Comparison of ENCODE assay signal across 8 mouse cellular contexts in the genomic region with DNA sequence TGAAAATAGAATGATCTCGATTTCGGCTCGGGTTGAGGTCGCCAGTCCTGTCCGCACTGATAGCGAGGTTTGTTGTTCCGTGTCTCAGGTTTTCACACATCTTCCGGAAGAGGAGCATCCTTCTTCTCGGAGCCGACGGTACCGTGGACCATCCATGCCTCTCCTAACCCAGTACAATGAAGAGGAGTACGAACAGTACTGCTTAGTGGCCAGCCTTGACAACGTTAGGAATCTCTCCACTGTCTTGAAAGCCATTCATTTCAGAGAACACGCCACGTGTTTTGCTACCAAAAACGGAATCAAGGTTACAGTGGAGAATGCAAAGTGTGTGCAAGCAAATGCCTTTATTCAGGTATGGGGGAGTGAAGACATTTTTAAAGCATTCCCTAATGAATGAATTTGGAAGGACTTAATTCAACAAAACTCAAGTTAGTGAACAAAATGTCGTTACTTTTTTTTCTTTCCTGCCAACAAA. TPM values are rescaled to one million over a fixed set of nuclear protein-coding genes. Genes with fewer than 3 reads are reported as not detected.
DNase-seq lines count a peak whose midpoint lies in the region; ATAC-seq and TF ChIP-seq lines count a peak whose summit lies in the region.

No protein-coding gene starts in this region.

- in situ Hi-C loops in CH12.LX (cut with MboI; ENCODE audit: low pct_ligation_motif_present, low pct_unique_long_range_greater_than_20kb, low sequenced_read_pairs), result loop anchor here (25.0 kb wide), 1 partner anchor 901 kb away; a partner anchor contains a TSS

- no peaks in the 10 kb centered on the region for H3K27me3 ChIP-seq in CH12.LX (replicated peaks)
- H3K27me3 ChIP-seq in forebrain, embryonic 14.5 days (replicated peaks; ENCODE audit: control insufficient read depth, insufficient read depth, low read length), result no peaks in the 10 kb centered on the region
- no peaks in the 10 kb centered on the region for H3K27me3 ChIP-seq in liver, embryonic 16.5 days (ENCODE audit: control insufficient read depth, insufficient read depth, low read depth, low read length)

- H3K9ac ChIP-seq in CH12.LX (ENCODE audit: insufficient read depth, low read depth), result peak overlapping the region; percentile 86
- peak overlapping the region; percentile 80 for H3K9ac ChIP-seq in forebrain, embryonic 14.5 days (ENCODE audit: low read length)
- peak overlapping the region; percentile 87 for H3K9ac ChIP-seq in liver, embryonic 16.5 days (ENCODE audit: low read depth, low read length)

- 2% methylated on average over 18 of the region's 18 CpGs for WGBS in forebrain, embryonic 14.5 days
- under 1% methylated on average over 18 of the region's 18 CpGs for WGBS in liver, embryonic 16.5 days (ENCODE audit: insufficient replicate concordance)

- TF ChIP-seq POLR2A in CH12.LX (IDR thresholded peaks at IDR 0.05; ENCODE audit: low read depth, low read length), result no peak

- peaks cover 54% of the 10 kb centered on the region for H3K79me2 ChIP-seq in CH12.LX (replicated peaks; ENCODE audit: control insufficient read depth, extremely low read depth, insufficient read depth, poor library complexity, severe bottlenecking)

- peaks cover 0 to 47% of the 10 kb centered on the region in 2 experiments; a peak in 3 of 4 replicates for H3K4me1 ChIP-seq in CH12.LX (ENCODE audit: control insufficient read depth in 1 of 2, insufficient read depth in 2 of 2)
- peaks cover 14% of the 10 kb centered on the region for H3K4me1 ChIP-seq in forebrain, embryonic 14.5 days (ENCODE audit: control insufficient read depth, insufficient read depth, low read length)
- peaks cover 10% of the 10 kb centered on the region for H3K4me1 ChIP-seq in liver, embryonic 16.5 days (ENCODE audit: control insufficient read depth, low read depth, low read length)

- dilution Hi-C loops in CH12.LX (cut with MboI; ENCODE audit: extremely low pct_ligation_motif_present, extremely low pct_unique_long_range_greater_than_20kb, low sequenced_read_pairs), result no loop called here

- DNase-seq in gastrocnemius, adult 2 months, result no peak
- DNase-seq in gastrocnemius, adult 8-10 months (ENCODE audit: low spot score in 2 of 2), result no peak
- peak; percentile 29 for DNase-seq in CH12.LX (ENCODE audit: extremely low read depth)
- no peak for DNase-seq in forebrain, embryonic 14.5 days (ENCODE audit: low spot score)
- no peak for DNase-seq in gastrocnemius, postnatal 4 days (ENCODE audit: low spot score in 2 of 2)
- DNase-seq in spleen, postnatal 36 days (ENCODE audit: low spot score in 2 of 2), result no peak
- DNase-seq in frontal cortex, adult 2 months (ENCODE audit: extremely low spot score in 1 of 2, low spot score in 1 of 2), result no peak

- no peaks in the 10 kb centered on the region for H3K9me3 ChIP-seq in CH12.LX (replicated peaks; ENCODE audit: low read length)
- H3K9me3 ChIP-seq in forebrain, embryonic 14.5 days (replicated peaks; ENCODE audit: control insufficient read depth, low read length), result no peaks in the 10 kb centered on the region
- no peaks in the 10 kb centered on the region for H3K9me3 ChIP-seq in liver, embryonic 16.5 days (replicated peaks; ENCODE audit: control insufficient read depth, low read length)

- intact Hi-C loops in gastrocnemius, adult 2 months (cut with DNase I), result loop anchor here (5.0 to 10.0 kb wide), 3 partner anchors 228 to 908 kb away; a partner anchor contains a TSS

- peak overlapping the region; percentile 82; the same call in 1 of the 2 replicates for H3K4me2 ChIP-seq in CH12.LX (ENCODE audit: insufficient read depth, low read depth, poor library complexity, severe bottlenecking)
- peak overlapping the region; percentile 62 for H3K4me2 ChIP-seq in forebrain, embryonic 14.5 days (ENCODE audit: low read length)
- H3K4me2 ChIP-seq in liver, embryonic 16.5 days (ENCODE audit: low read depth, low read length), result peak overlapping the region; percentile 87

- TF ChIP-seq EP300 in CH12.LX (IDR thresholded peaks at IDR 0.05; ENCODE audit: low read length), result no peak

- H3K4me3 ChIP-seq in gastrocnemius, adult 2 months, result peak overlapping the region; percentile 80
- peak overlapping the region; percentile 75 to 99 (median 97) for H3K4me3 ChIP-seq in CH12.LX (replicated peaks in 1 of 3; ENCODE audit: low read depth in 2 of 3, low read length in 2 of 3, poor library complexity in 1 of 3)
- H3K4me3 ChIP-seq in forebrain, embryonic 14.5 days (ENCODE audit: low read depth, low read length), result peak overlapping the region; percentile 75
- H3K4me3 ChIP-seq in liver, embryonic 16.5 days (ENCODE audit: low read depth, low read length), result peak overlapping the region; percentile 87

- peaks cover 39 to 54% of the 10 kb centered on the region in 2 experiments for H3K36me3 ChIP-seq in CH12.LX (replicated peaks in 1 of 2; ENCODE audit: control insufficient read depth in 1 of 2, insufficient read depth in 1 of 2, low read length in 1 of 2)
- H3K36me3 ChIP-seq in forebrain, embryonic 14.5 days (ENCODE audit: control insufficient read depth, insufficient read depth, low read length), result peaks cover 27% of the 10 kb centered on the region
- peaks cover 15% of the 10 kb centered on the region for H3K36me3 ChIP-seq in liver, embryonic 16.5 days (ENCODE audit: control insufficient read depth, insufficient read depth)

- ATAC-seq in forebrain, embryonic 14.5 days, result peak; percentile 54
- ATAC-seq in liver, embryonic 16.5 days (ENCODE audit: low read depth), result peak; percentile 16

- no peak for TF ChIP-seq CTCF in gastrocnemius, adult 2 months (IDR thresholded peaks at IDR 0.05)
- no peak for TF ChIP-seq CTCF in CH12.LX (conservative IDR thresholded peaks at IDR 0.05 in 1 of 2, IDR thresholded peaks at IDR 0.05 in 1 of 2; ENCODE audit: low read depth in 2 of 2, low read length in 2 of 2)

- TF ChIP-seq RAD21 in CH12.LX (IDR thresholded peaks at IDR 0.05; ENCODE audit: low read depth, low read length), result no peak

- H3K27ac ChIP-seq in gastrocnemius, adult 2 months, result peak overlapping the region; percentile 95
- peak overlapping the region; percentile 49; the same call in 1 of the 2 replicates for H3K27ac ChIP-seq in CH12.LX (ENCODE audit: insufficient read depth, low read depth)
- peak overlapping the region; percentile 64; the same call in 1 of the 2 replicates for H3K27ac ChIP-seq in forebrain, embryonic 14.5 days (ENCODE audit: low read depth, low read length)
- H3K27ac ChIP-seq in liver, embryonic 16.5 days (ENCODE audit: low read length), result peak overlapping the region; percentile 70

TF ChIP-seq in CH12.LX, 34 proteins besides CTCF, POLR2A, EP300 and RAD21:
- TF ChIP-seq MAX (IDR thresholded peaks at IDR 0.05; ENCODE audit: low read length) (peak; percentile 74), ZNF384 (IDR thresholded peaks at IDR 0.05; ENCODE audit: low read depth, low read length) (no peak), ZC3H11A (IDR thresholded peaks at IDR 0.05; ENCODE audit: low read depth, low read length) (no peak), HCFC1 (IDR thresholded peaks at IDR 0.05; ENCODE audit: low read depth, low read length) (no peak), MYC (IDR thresholded peaks at IDR 0.05; ENCODE audit: low read depth, low read length) (peak; percentile 79), NELFE (IDR thresholded peaks at IDR 0.05; ENCODE audit: low read depth, low read length) (no peak), CHD2 (IDR thresholded peaks at IDR 0.05; ENCODE audit: low read length) (no peak; the same call in 1 of the 2 replicates)
TF ChIP-seq in CH12.LX: peak in this region for 2.

RNA-seq across cellular contexts. Expression of a gene that starts 0.6 kb away (rescaled TPM):
- total RNA-seq in gastrocnemius, adult 2 months (2021), result 1 to 10 TPM; 4.6 to 7.0 TPM
- 1 to 10 TPM; 3.9 to 7.2 (median 5.7) TPM for total RNA-seq in gastrocnemius, adult 8-10 months (2022)
- total RNA-seq in CH12.LX (2012; rRNA removed) (37.6 and 43.3 TPM in 2 replicates), CH12.LX (2014; rRNA removed) (81.7 and 92.8 TPM in 2 replicates)
- polyA plus RNA-seq in CH12.LX (2012; ENCODE audit: insufficient read length, low read depth), result 34.0 and 34.7 TPM in 2 replicates
- polyA plus RNA-seq in forebrain, embryonic 14.5 days (2014; fragmentation: Nextera tagmentation; extraction: Ambion mirVana), result 13.7 and 14.3 TPM in 2 replicates
- 11.1 and 12.2 TPM in 2 replicates for polyA plus RNA-seq in liver, embryonic 16.5 days (2015; fragmentation: Nextera tagmentation; extraction: Ambion mirVana)
- total RNA-seq in gastrocnemius, postnatal 4 days (2021), result 10 to 100 TPM in 1 of 2 experiments, 1 to 10 TPM in 1; 8.9 to 10.2 TPM
- 12.6 and 14.1 TPM in 2 replicates for polyA plus RNA-seq in frontal cortex, adult 2 months (2012; rRNA removed)

RNA-seq across cellular contexts. Expression of a gene that starts 0.7 kb away (rescaled TPM):
- total RNA-seq in gastrocnemius, adult 2 months (2021), result 10 to 100 TPM; 16.5 to 16.7 TPM
- 10 to 100 TPM; 14.5 to 17.0 (median 16.1) TPM for total RNA-seq in gastrocnemius, adult 8-10 months (2022)
- total RNA-seq in CH12.LX (2012; rRNA removed) (25.3 and 36.8 TPM in 2 replicates), CH12.LX (2014; rRNA removed) (93.4 and 118 TPM in 2 replicates)
- polyA plus RNA-seq in CH12.LX (2012; ENCODE audit: insufficient read length, low read depth), result 354 and 355 TPM in 2 replicates
- polyA plus RNA-seq in forebrain, embryonic 14.5 days (2014; fragmentation: Nextera tagmentation; extraction: Ambion mirVana), result 90.4 and 101 TPM in 2 replicates
- polyA plus RNA-seq in liver, embryonic 16.5 days (2015; fragmentation: Nextera tagmentation; extraction: Ambion mirVana), result 40.0 and 47.7 TPM in 2 replicates
- 10 to 100 TPM; 30.3 to 31.0 TPM for total RNA-seq in gastrocnemius, postnatal 4 days (2021)
- 15.1 and 16.4 TPM in 2 replicates for polyA plus RNA-seq in frontal cortex, adult 2 months (2012; rRNA removed)

RNA-seq across cellular contexts. Expression of a gene that starts 16.1 kb away (rescaled TPM):
- 10 to 100 TPM; 74.4 to 77.5 TPM for total RNA-seq in gastrocnemius, adult 2 months (2021)
- 10 to 100 TPM; 66.7 to 76.1 (median 74.5) TPM for total RNA-seq in gastrocnemius, adult 8-10 months (2022)
- 21.6 and 24.4 TPM in 2 replicates for total RNA-seq in CH12.LX (2012; rRNA removed)
- total RNA-seq in CH12.LX (2014; rRNA removed), result 27.6 and 28.4 TPM in 2 replicates
- polyA plus RNA-seq in CH12.LX (2012; ENCODE audit: insufficient read length, low read depth), result 63.2 and 67.7 TPM in 2 replicates
- 5.1 and 7.0 TPM in 2 replicates for polyA plus RNA-seq in forebrain, embryonic 14.5 days (2014; fragmentation: Nextera tagmentation; extraction: Ambion mirVana)
- polyA plus RNA-seq in liver, embryonic 16.5 days (2015; fragmentation: Nextera tagmentation; extraction: Ambion mirVana), result 1.9 and 2.9 TPM in 2 replicates
- total RNA-seq in gastrocnemius, postnatal 4 days (2021), result 10 to 100 TPM; 20.9 to 26.1 TPM
- polyA plus RNA-seq in frontal cortex, adult 2 months (2012; rRNA removed), result 15.9 and 17.7 TPM in 2 replicates
